Mouse (Mus musculus): ENCODE results near the gene Fmnl2. TPM values are rescaled to one million over a fixed set of nuclear protein-coding genes. Genes with fewer than 3 reads are reported as not detected.

Gene Fmnl2
- polyA plus RNA-seq, 1 experiment: 4.3 TPM

GRCm38 (mm10) chr2:52960697-52961096, 103.0 kb downstream of the Fmnl2 start:
- no peak for TF ChIP-seq CTCF (conservative IDR thresholded peaks at IDR 0.05; ENCODE audit: insufficient read depth, insufficient read length, low read depth, low read length)
- TF ChIP-seq POLR2A (IDR thresholded peaks at IDR 0.05; ENCODE audit: low read depth, low read length): no peak
- Histone ChIP-seq H3K4me1 (ENCODE audit: control insufficient read depth, insufficient read depth, low read length) (peaks cover 5% of the 10 kb centered on the region), H3K36me3 (ENCODE audit: control insufficient read depth, insufficient read depth, low read length) (no peaks in the 10 kb centered on the region), H3K27me3 (replicated peaks; ENCODE audit: control insufficient read depth, insufficient read depth, low read length) (no peaks in the 10 kb centered on the region), H3K27ac (ENCODE audit: insufficient read depth, low read depth, low read length) (no peak overlapping the region), H3K4me3 (ENCODE audit: insufficient read depth, low read depth, low read length) (no peak overlapping the region)
- whole genome bisulfite sequencing: 74% methylated on average over 2 of the region's 2 CpGs
- DNase-seq: no peak

GRCm38 (mm10) chr2:52963439-52963838, 105.8 kb downstream of the Fmnl2 start:
- TF ChIP-seq CTCF (conservative IDR thresholded peaks at IDR 0.05; ENCODE audit: insufficient read depth, insufficient read length, low read depth, low read length) (no peak), POLR2A (IDR thresholded peaks at IDR 0.05; ENCODE audit: low read depth, low read length) (no peak)

GRCm38 (mm10) chr2:52964386-52964928, 106.8 kb downstream of the Fmnl2 start:
- DNase-seq: no peak
- Histone ChIP-seq H3K4me1 (ENCODE audit: control insufficient read depth, insufficient read depth, low read length) (peaks cover 13% of the 10 kb centered on the region), H3K27ac (ENCODE audit: insufficient read depth, low read depth, low read length) (no peak overlapping the region), H3K36me3 (ENCODE audit: control insufficient read depth, insufficient read depth, low read length) (no peaks in the 10 kb centered on the region), H3K27me3 (replicated peaks; ENCODE audit: control insufficient read depth, insufficient read depth, low read length) (no peaks in the 10 kb centered on the region), H3K4me3 (ENCODE audit: insufficient read depth, low read depth, low read length) (no peak overlapping the region)
- 79% methylated on average over 7 of the region's 7 CpGs for WGBS
- TF ChIP-seq POLR2A (IDR thresholded peaks at IDR 0.05; ENCODE audit: low read depth, low read length) (no peak), CTCF (conservative IDR thresholded peaks at IDR 0.05; ENCODE audit: insufficient read depth, insufficient read length, low read depth, low read length) (no peak)

More at GRCm38 (mm10) chr2:52963439-52963838, 105.8 kb downstream of the Fmnl2 start:
- Histone ChIP-seq H3K4me3 (ENCODE audit: insufficient read depth, low read depth, low read length) (no peak overlapping the region), H3K27ac (ENCODE audit: insufficient read depth, low read depth, low read length) (no peak overlapping the region), H3K36me3 (ENCODE audit: control insufficient read depth, insufficient read depth, low read length) (no peaks in the 10 kb centered on the region), H3K4me1 (ENCODE audit: control insufficient read depth, insufficient read depth, low read length) (peaks cover 18% of the 10 kb centered on the region), H3K27me3 (replicated peaks; ENCODE audit: control insufficient read depth, insufficient read depth, low read length) (no peaks in the 10 kb centered on the region)
- no peak for DNase-seq
- 96% methylated on average over 1 of the region's 1 CpGs for WGBS

- Histone ChIP-seq H3K4me3 (ENCODE audit: insufficient read depth, low read depth, low read length) (no peak overlapping the region), H3K27me3 (replicated peaks; ENCODE audit: control insufficient read depth, insufficient read depth, low read length) (no peaks in the 10 kb centered on the region), H3K4me1 (ENCODE audit: control insufficient read depth, insufficient read depth, low read length) (peaks cover 13% of the 10 kb centered on the region), H3K36me3 (ENCODE audit: control insufficient read depth, insufficient read depth, low read length) (no peaks in the 10 kb centered on the region), H3K27ac (ENCODE audit: insufficient read depth, low read depth, low read length) (no peak overlapping the region)
- TF ChIP-seq CTCF (conservative IDR thresholded peaks at IDR 0.05; ENCODE audit: insufficient read depth, insufficient read length, low read depth, low read length) (no peak), POLR2A (IDR thresholded peaks at IDR 0.05; ENCODE audit: low read depth, low read length) (no peak)
- DNase-seq: no peak
- WGBS: 49% methylated on average over 5 of the region's 5 CpGs
These were observed 108.6 kb downstream of the Fmnl2 start for GRCm38 (mm10) chr2:52966227-52966626.

GRCm38 (mm10) chr2:52966820-52967460, 109.3 kb downstream of the Fmnl2 start:
- no peak for TF ChIP-seq POLR2A (IDR thresholded peaks at IDR 0.05; ENCODE audit: low read depth, low read length)
- TF ChIP-seq CTCF (conservative IDR thresholded peaks at IDR 0.05; ENCODE audit: insufficient read depth, insufficient read length, low read depth, low read length): no peak
- 64% methylated on average over 12 of the region's 12 CpGs for WGBS
- no peaks in the 10 kb centered on the region for H3K27me3 ChIP-seq (replicated peaks; ENCODE audit: control insufficient read depth, insufficient read depth, low read length)
- H3K4me1 ChIP-seq (ENCODE audit: control insufficient read depth, insufficient read depth, low read length): peaks cover 13% of the 10 kb centered on the region
- no peak overlapping the region for H3K27ac ChIP-seq (ENCODE audit: insufficient read depth, low read depth, low read length)
- H3K36me3 ChIP-seq (ENCODE audit: control insufficient read depth, insufficient read depth, low read length): no peaks in the 10 kb centered on the region
- DNase-seq: no peak
- H3K4me3 ChIP-seq (ENCODE audit: insufficient read depth, low read depth, low read length): no peak overlapping the region

- 93% methylated on average over 5 of the region's 5 CpGs for WGBS
- no peak overlapping the region for H3K4me3 ChIP-seq (ENCODE audit: insufficient read depth, low read depth, low read length)
- no peaks in the 10 kb centered on the region for H3K27me3 ChIP-seq (replicated peaks; ENCODE audit: control insufficient read depth, insufficient read depth, low read length)
- peaks cover 13% of the 10 kb centered on the region for H3K4me1 ChIP-seq (ENCODE audit: control insufficient read depth, insufficient read depth, low read length)
- no peak for TF ChIP-seq CTCF (conservative IDR thresholded peaks at IDR 0.05; ENCODE audit: insufficient read depth, insufficient read length, low read depth, low read length)
- no peak for TF ChIP-seq POLR2A (IDR thresholded peaks at IDR 0.05; ENCODE audit: low read depth, low read length)
- no peak overlapping the region for H3K27ac ChIP-seq (ENCODE audit: insufficient read depth, low read depth, low read length)
- no peaks in the 10 kb centered on the region for H3K36me3 ChIP-seq (ENCODE audit: control insufficient read depth, insufficient read depth, low read length)
- no peak for DNase-seq
These were observed 109.8 kb downstream of the Fmnl2 start for GRCm38 (mm10) chr2:52967461-52967823.

- Histone ChIP-seq H3K4me3 (ENCODE audit: insufficient read depth, low read depth, low read length) (no peak overlapping the region), H3K27ac (ENCODE audit: insufficient read depth, low read depth, low read length) (no peak overlapping the region), H3K4me1 (ENCODE audit: control insufficient read depth, insufficient read depth, low read length) (peaks cover 13% of the 10 kb centered on the region), H3K36me3 (ENCODE audit: control insufficient read depth, insufficient read depth, low read length) (no peaks in the 10 kb centered on the region), H3K27me3 (replicated peaks; ENCODE audit: control insufficient read depth, insufficient read depth, low read length) (no peaks in the 10 kb centered on the region)
- DNase-seq: no peak
- TF ChIP-seq CTCF (conservative IDR thresholded peaks at IDR 0.05; ENCODE audit: insufficient read depth, insufficient read length, low read depth, low read length): no peak
- TF ChIP-seq POLR2A (IDR thresholded peaks at IDR 0.05; ENCODE audit: low read depth, low read length): no peak
- WGBS: 83% methylated on average over 2 of the region's 2 CpGs
These were observed 111.2 kb downstream of the Fmnl2 start for GRCm38 (mm10) chr2:52968884-52969283.

Data from kidney, adult 2 months (tissue).